Mouse (Mus musculus) mesoderm, embryonic 11.5 days (tissue): ENCODE results near the gene Dnajb1.
"Not testable (repeated sequence)": the region's sequence is repeated elsewhere in the genome, so short reads cannot be mapped to it uniquely, and the experiment has no call there.

Experiments
- DNase-seq: peaks from one replicate; pipeline ENCODE4 v3.0.0-alpha.2; 2012; ENCODE audit warnings: low read depth, low spot score

Gene Dnajb1

GRCm38 (mm10) chr8:83607661-83608397, at the start of gene Dnajb1, which contains the start of gene Tecr:
TSS of gene Dnajb1 (plus strand) at chr8:83608193.
TSS of gene Tecr (minus strand) at chr8:83607971.
- peak; percentile 99 for DNase-seq

- DNase-seq = no peak
Measured at GRCm38 (mm10) chr8:83562669-83563068, 45.3 kb upstream of the Dnajb1 start.

GRCm38 (mm10) chr8:83563246-83563645, 44.7 kb upstream of the Dnajb1 start:
- no peak for DNase-seq

GRCm38 (mm10) chr8:83565731-83566375, 42.1 kb upstream of the Dnajb1 start:
- DNase-seq = no peak

- DNase-seq = peak; percentile 91
Measured at GRCm38 (mm10) chr8:83566469-83567395, 41.3 kb upstream of the Dnajb1 start, which contains the start of gene Ndufb7. TSS of gene Ndufb7 (plus strand) at chr8:83566671.

- DNase-seq = no peak
Measured at GRCm38 (mm10) chr8:83567668-83568067, 40.3 kb upstream of the Dnajb1 start.

- DNase-seq = no peak
Measured at GRCm38 (mm10) chr8:83568128-83568527, 39.9 kb upstream of the Dnajb1 start.

GRCm38 (mm10) chr8:83568755-83569154, 39.2 kb upstream of the Dnajb1 start:
- no peak for DNase-seq

GRCm38 (mm10) chr8:83569165-83569564, 38.8 kb upstream of the Dnajb1 start:
- no peak for DNase-seq

GRCm38 (mm10) chr8:83570272-83571000, 37.6 kb upstream of the Dnajb1 start:
- DNase-seq = no peak

- DNase-seq = not testable (repeated sequence)
Measured at GRCm38 (mm10) chr8:83571001-83571340, 37.0 kb upstream of the Dnajb1 start.

- no peak for DNase-seq
Measured at GRCm38 (mm10) chr8:83571791-83572190, 36.2 kb upstream of the Dnajb1 start.

GRCm38 (mm10) chr8:83572246-83572812, 35.7 kb upstream of the Dnajb1 start:
- no peak for DNase-seq

GRCm38 (mm10) chr8:83573140-83573875, 34.7 kb upstream of the Dnajb1 start:
- no peak for DNase-seq

GRCm38 (mm10) chr8:83574631-83575315, 33.2 kb upstream of the Dnajb1 start:
- DNase-seq = no peak

GRCm38 (mm10) chr8:83575561-83576515, 32.2 kb upstream of the Dnajb1 start:
- DNase-seq = no peak

- DNase-seq = no peak
Measured at GRCm38 (mm10) chr8:83576516-83576895, 31.5 kb upstream of the Dnajb1 start.

GRCm38 (mm10) chr8:83576921-83577320, 31.1 kb upstream of the Dnajb1 start:
- DNase-seq = no peak

- no peak for DNase-seq
Measured at GRCm38 (mm10) chr8:83577384-83577791, 30.6 kb upstream of the Dnajb1 start.
